Mouse (Mus musculus) embryonic fibroblast, embryonic 13.5 days (primary cell): ENCODE data around the gene Zfp341.

Source experiments
- CTCF ChIP-seq: IDR thresholded peaks from 2 replicates; pipeline ENCODE4 v1.5.1; 2011; ENCODE audit warnings: mild to moderate bottlenecking, control low read depth, low read length, moderate library complexity, borderline replicate concordance; ENCODE audit not compliant: insufficient read depth
- POLR2A ChIP-seq: IDR thresholded peaks from 2 replicates; pipeline ENCODE4 v1.6.1; 2011; ENCODE audit warnings: low read depth, mild to moderate bottlenecking, control low read depth, low read length, moderate library complexity

- no peak for TF ChIP-seq CTCF
- no peak for TF ChIP-seq POLR2A
These were observed 20.1 kb downstream of the Zfp341 start for GRCm38 (mm10) chr2:154633039-154633742.
